Mouse (Mus musculus) WW6 (cell line): ENCODE measurements around the gene Tnfsf4.

Source experiments
- DNase-seq: peaks from one replicate; pipeline ENCODE4 v3.0.0-alpha.2; 2013; ENCODE audit warnings: low read depth, low spot score

Tnfsf4 gene

GRCm38 (mm10) chr1:161452250-161452649 lies 57.0 kb downstream of the Tnfsf4 start:
- no peak for DNase-seq

GRCm38 (mm10) chr1:161463388-161464085 lies 68.3 kb downstream of the Tnfsf4 start:
- DNase-seq, result no peak
